Mouse (Mus musculus) heart, embryonic 11.5 days (tissue): ENCODE data around the gene Btf3l4. TPM values are rescaled to one million over a fixed set of nuclear protein-coding genes. Genes with fewer than 3 reads are reported as not detected.

Source experiments
- ATAC-seq: fragments of 200-750 bp; cut with Nextera tagmentation; replicated peaks from 2 replicates; pipeline ENCODE4 v1.8.0; 2017; ENCODE audit warnings: moderate library complexity; ENCODE audit not compliant: insufficient number of reproducible peaks, low FRiP score, low TSS enrichment
- H3K27ac ChIP-seq: fragments of 300-500 bp; sonication (generic); 2 replicates; pipeline ENCODE4 v1.5.1; 2014; ENCODE audit warnings: mild to moderate bottlenecking, low read depth, low read length
- H3K27me3 ChIP-seq: fragments of 300-500 bp; sonication (generic); 2 replicates; pipeline ENCODE4 v1.6.1; 2014; ENCODE audit warnings: mild to moderate bottlenecking, low read length, mixed read lengths; ENCODE audit not compliant: control insufficient read depth, insufficient read depth
- H3K36me3 ChIP-seq: fragments of 300-500 bp; sonication (generic); 2 replicates; pipeline ENCODE4 v1.6.1; 2014; ENCODE audit warnings: mild to moderate bottlenecking, low read length, moderate library complexity, mixed read lengths; ENCODE audit not compliant: control insufficient read depth, insufficient read depth
- H3K4me1 ChIP-seq: fragments of 300-500 bp; sonication (generic); 2 replicates; pipeline ENCODE4 v1.6.1; 2014; ENCODE audit warnings: low read length; ENCODE audit not compliant: control insufficient read depth, insufficient read depth
- H3K4me2 ChIP-seq: fragments of 300-500 bp; sonication (generic); 2 replicates; pipeline ENCODE4 v1.6.1; 2014; ENCODE audit warnings: mild to moderate bottlenecking, moderate library complexity
- H3K4me3 ChIP-seq: fragments of 300-500 bp; sonication (generic); 2 replicates; pipeline ENCODE4 v1.5.1; 2014; ENCODE audit warnings: low read depth, low read length
- H3K9ac ChIP-seq: fragments of 300-500 bp; sonication (generic); 2 replicates; pipeline ENCODE4 v1.6.1; 2014; ENCODE audit warnings: mild to moderate bottlenecking, low read depth, low read length, moderate library complexity
- H3K9me3 ChIP-seq: fragments of 300-500 bp; sonication (generic); replicated peaks from 2 replicates; pipeline ENCODE4 v1.6.1; 2016; ENCODE audit warnings: low read length; ENCODE audit not compliant: control insufficient read depth
- WGBS: fragments of 180-500 bp; shearing (Covaris S2); extraction: QIAGEN DNeasy Blood & Tissue Kit; methylation state at CpG from one replicate; pipeline ENCODE4 v1.1.7; 2014; ENCODE audit not compliant: insufficient replicate concordance; 5-methylcytosine and 5-hydroxymethylcytosine counted together
- polyA plus RNA-seq: library from polyadenylated mRNA; unstranded; fragments of >200 nt; fragmentation: Nextera tagmentation; extraction: Ambion mirVana; gene quantifications from 2 replicates; pipeline ENCODE4 v1.2.1, GENCODE M21; 2014

Gene Btf3l4
- polyA plus RNA-seq, 1 experiment from 2014 or later = 162 TPM

GRCm38 (mm10) chr4:108779763-108780056 lies 53.7 kb downstream of the Btf3l4 start:
- H3K9me3 ChIP-seq = no peaks in the 10 kb centered on the region
- H3K36me3 ChIP-seq = no peaks in the 10 kb centered on the region
- peak; percentile 53 for ATAC-seq
- H3K4me1 ChIP-seq = no peaks in the 10 kb centered on the region
- peak overlapping the region; percentile 95 for H3K9ac ChIP-seq
- 2% methylated on average over 7 of the region's 7 CpGs for WGBS
- H3K27me3 ChIP-seq = no peaks in the 10 kb centered on the region
- H3K27ac ChIP-seq = peak overlapping the region; percentile 94
- peak overlapping the region; percentile 80 for H3K4me3 ChIP-seq
- H3K4me2 ChIP-seq = peak overlapping the region; percentile 78

GRCm38 (mm10) chr4:108768527-108768926 lies 64.9 kb downstream of the Btf3l4 start:
- Histone ChIP-seq H3K27ac (no peak overlapping the region), H3K4me3 (no peak overlapping the region), H3K4me2 (no peak overlapping the region), H3K9ac (no peak overlapping the region), H3K4me1 (no peaks in the 10 kb centered on the region), H3K27me3 (no peaks in the 10 kb centered on the region), H3K9me3 (no peaks in the 10 kb centered on the region), H3K36me3 (no peaks in the 10 kb centered on the region)
- ATAC-seq = no peak

Other genes starting within 250 kb of the Btf3l4 start
- gene Cc2d1b, start 213.7 kb downstream of the Btf3l4 start, polyA plus RNA-seq = 16.1 and 18.7 TPM in 2 replicates
- 1.1 and 1.6 TPM in 2 replicates for gene 3110021N24Rik, start 114.0 kb downstream of the Btf3l4 start, polyA plus RNA-seq
- 2.2 and 4.4 TPM in 2 replicates for gene Zfyve9, start 52.8 kb downstream of the Btf3l4 start, polyA plus RNA-seq
- 123 and 132 TPM in 2 replicates for gene Txndc12, start 987 bp upstream of the Btf3l4 start, polyA plus RNA-seq
- 31.3 and 32.4 TPM in 2 replicates for gene Kti12, start 14.2 kb upstream of the Btf3l4 start, polyA plus RNA-seq
- gene A730015C16Rik, start 15.0 kb upstream of the Btf3l4 start, polyA plus RNA-seq = 0.59 and 1.4 TPM in 2 replicates
- 11.1 and 13.3 TPM in 2 replicates for gene Rab3b, start 45.4 kb upstream of the Btf3l4 start, polyA plus RNA-seq
- gene Nrd1, start 167.0 kb upstream of the Btf3l4 start, polyA plus RNA-seq = 42.5 and 46.6 TPM in 2 replicates